Mouse (Mus musculus) midbrain, embryonic 15.5 days (tissue): Measurements from ENCODE around the gene Gpr141. TPM values are rescaled to one million over a fixed set of nuclear protein-coding genes. Genes with fewer than 3 reads are reported as not detected.

ENCODE experiments used
- ATAC-seq: fragments of 200-750 bp; cut with Nextera tagmentation; replicated peaks from 2 replicates; pipeline ENCODE4 v1.8.0; 2017; ENCODE audit warnings: moderate TSS enrichment
- H3K27ac ChIP-seq: fragments of 300-500 bp; sonication (generic); 2 replicates; pipeline ENCODE4 v1.5.1; 2015; ENCODE audit warnings: mild to moderate bottlenecking, inconsistent platforms
- H3K27me3 ChIP-seq: fragments of 300-500 bp; sonication (generic); replicated peaks from 2 replicates; pipeline ENCODE4 v1.6.1; 2015; ENCODE audit warnings: inconsistent platforms
- H3K36me3 ChIP-seq: fragments of 300-500 bp; sonication (generic); replicated peaks from 2 replicates; pipeline ENCODE4 v1.6.1; 2015; ENCODE audit warnings: inconsistent platforms
- H3K4me1 ChIP-seq: fragments of 300-500 bp; sonication (generic); 2 replicates; pipeline ENCODE4 v1.6.1; 2015; ENCODE audit warnings: inconsistent platforms
- H3K4me2 ChIP-seq: fragments of 300-500 bp; sonication (generic); 2 replicates; pipeline ENCODE4 v1.6.1; 2015; ENCODE audit warnings: inconsistent platforms, mild to moderate bottlenecking, moderate library complexity
- H3K4me3 ChIP-seq: fragments of 300-500 bp; sonication (generic); 2 replicates; pipeline ENCODE4 v1.5.1; 2015; ENCODE audit warnings: mild to moderate bottlenecking, inconsistent platforms
- H3K9ac ChIP-seq: fragments of 300-500 bp; sonication (generic); 2 replicates; pipeline ENCODE4 v1.6.1; 2015; ENCODE audit warnings: mild to moderate bottlenecking, inconsistent platforms
- H3K9me3 ChIP-seq: fragments of 300-500 bp; sonication (generic); 2 replicates; pipeline ENCODE4 v1.6.1; 2016; ENCODE audit warnings: inconsistent platforms
- WGBS: fragments of 180-500 bp; shearing (Covaris S2); methylation state at CpG from one replicate; pipeline ENCODE4 v1.1.7; 2015; ENCODE audit warnings: mixed read lengths; 5-methylcytosine and 5-hydroxymethylcytosine counted together
- polyA plus RNA-seq: library from polyadenylated mRNA; unstranded; fragments of >200 nt; fragmentation: Nextera tagmentation; extraction: Ambion mirVana; gene quantifications from 2 replicates; pipeline ENCODE4 v1.2.1, GENCODE M21; 2015

The Gpr141 gene
- polyA plus RNA-seq, 1 experiment from 2014 or later: 0.17 TPM

GRCm38 (mm10) chr13:19717201-19717600, 106.9 kb downstream of the Gpr141 start:
- H3K4me2 ChIP-seq: no peak overlapping the region
- no peaks in the 10 kb centered on the region for H3K4me1 ChIP-seq
- no peak for ATAC-seq
- H3K9me3 ChIP-seq: no peaks in the 10 kb centered on the region
- H3K9ac ChIP-seq: no peak overlapping the region
- H3K36me3 ChIP-seq: no peaks in the 10 kb centered on the region
- H3K27me3 ChIP-seq: no peaks in the 10 kb centered on the region
- H3K27ac ChIP-seq: no peak overlapping the region
- WGBS: 65% methylated on average over 2 of the region's 2 CpGs
- no peak overlapping the region for H3K4me3 ChIP-seq

GRCm38 (mm10) chr13:19703806-19704205, 120.3 kb downstream of the Gpr141 start:
- Histone ChIP-seq H3K36me3 (no peaks in the 10 kb centered on the region), H3K9ac (no peak overlapping the region), H3K4me3 (no peak overlapping the region), H3K9me3 (no peaks in the 10 kb centered on the region), H3K27ac (no peak overlapping the region), H3K4me2 (no peak overlapping the region), H3K27me3 (no peaks in the 10 kb centered on the region), H3K4me1 (no peaks in the 10 kb centered on the region)
- WGBS: 46% methylated on average over 4 of the region's 4 CpGs
- no peak for ATAC-seq

- Histone ChIP-seq H3K27me3 (peaks cover 4% of the 10 kb centered on the region; the same call in 1 of the 2 replicates), H3K4me1 (no peaks in the 10 kb centered on the region), H3K4me3 (peak overlapping the region; percentile 8; the same call in 1 of the 2 replicates), H3K9me3 (no peaks in the 10 kb centered on the region), H3K9ac (no peak overlapping the region), H3K36me3 (no peaks in the 10 kb centered on the region), H3K27ac (no peak overlapping the region), H3K4me2 (peak overlapping the region; percentile 23)
- WGBS: 47% methylated on average over 11 of the region's 11 CpGs
- ATAC-seq: peak; percentile 90
Observed at GRCm38 (mm10) chr13:19701443-19702078, 122.5 kb downstream of the Gpr141 start.

- Histone ChIP-seq H3K4me1 (no peaks in the 10 kb centered on the region), H3K4me2 (peak overlapping the region; percentile 23), H3K36me3 (no peaks in the 10 kb centered on the region), H3K27me3 (peaks cover 4% of the 10 kb centered on the region; the same call in 1 of the 2 replicates), H3K4me3 (0 out of 2 replicates have a peak overlapping the region, but pooled peaks have one; percentile 8), H3K9me3 (no peaks in the 10 kb centered on the region), H3K9ac (no peak overlapping the region), H3K27ac (no peak overlapping the region)
- ATAC-seq: peak; percentile 40; the same call in 1 of the 2 replicates
- 85% methylated on average over 4 of the region's 4 CpGs for WGBS
Observed at GRCm38 (mm10) chr13:19700733-19701442, 123.2 kb downstream of the Gpr141 start.

Other genes with a start within 250 kb of the Gpr141 start
- gene Epdr1, start 204.3 kb downstream of the Gpr141 start, polyA plus RNA-seq: 21.2 and 21.5 TPM in 2 replicates
- 3.3 and 3.7 TPM in 2 replicates for gene Sfrp4, start 201.2 kb downstream of the Gpr141 start, polyA plus RNA-seq
- 0.15 TPM in 1 of 2 replicates, not detected in the other for gene Nme8, start 126.5 kb downstream of the Gpr141 start, polyA plus RNA-seq